Mouse (Mus musculus) naive thymus-derived CD4-positive, alpha-beta T cell, adult 2 months (primary cell): ENCODE data around the gene Sec16a.
"Not testable (repeated sequence)": the region's sequence is repeated elsewhere in the genome, so short reads cannot be mapped to it uniquely, and the experiment has no call there.

Experiments used
- DNase-seq: peaks from one replicate; pipeline ENCODE4 v3.0.0-alpha.2; 2011; ENCODE audit warnings: low read depth

Sec16a gene

DNA sequence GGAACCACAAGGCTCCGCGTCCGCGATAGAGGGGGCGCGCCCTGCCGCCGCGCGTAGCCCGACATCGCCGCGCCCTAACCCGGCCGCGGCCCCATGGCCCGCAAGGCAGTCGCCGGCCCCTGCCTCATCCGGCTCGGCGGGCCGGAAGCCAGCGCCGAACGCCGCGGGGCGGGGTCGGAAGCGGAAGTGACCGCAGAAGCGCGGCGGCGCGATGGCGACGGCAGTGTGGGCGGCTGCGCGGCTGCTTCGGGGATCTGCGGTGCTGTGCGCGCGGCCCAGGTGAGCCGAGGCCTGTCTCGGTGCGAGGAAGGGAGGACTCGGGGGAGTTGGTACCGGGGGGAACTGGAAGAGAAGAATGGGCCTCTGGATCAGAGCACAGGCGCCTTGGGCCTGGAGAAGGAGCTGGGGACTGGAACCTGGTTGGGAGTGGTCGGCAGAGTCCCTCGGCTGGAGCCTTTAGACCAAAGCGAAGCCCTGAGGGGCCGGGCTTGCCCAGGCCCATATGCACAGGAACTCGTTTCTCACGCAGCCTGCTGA, 55.8 kb downstream of the Sec16a start, which contains the start of the genes Entr1 and Pmpca:
Gene Entr1 (minus strand): TSS at position 163 of the 537 bp plus-strand sequence.
Gene Pmpca (plus strand): TSS at position 186 of the 537 bp plus-strand sequence.
- peak; percentile 90 for DNase-seq

DNA sequence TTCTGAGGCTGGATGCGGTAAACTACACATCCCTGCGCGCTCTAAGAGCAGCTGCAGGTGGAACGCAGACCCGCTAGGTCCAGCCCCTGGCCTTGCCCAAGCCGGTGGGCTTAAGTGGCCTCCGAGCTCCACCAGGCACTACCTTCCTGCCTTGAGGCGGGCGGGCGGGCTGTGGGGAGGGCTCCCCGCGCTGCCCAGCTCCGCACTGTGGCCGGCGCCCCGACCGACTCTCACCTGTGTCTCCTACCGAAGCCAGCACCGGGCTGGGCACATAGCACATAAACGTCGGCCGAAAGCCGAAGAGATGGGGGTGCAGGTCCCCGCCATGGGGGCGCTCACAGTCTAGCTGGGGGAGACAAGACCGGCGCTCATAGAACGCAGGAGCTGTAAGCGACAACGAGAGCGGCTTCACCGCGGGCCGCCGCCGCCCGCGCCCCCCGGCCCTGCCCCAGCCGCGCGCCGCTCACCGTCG, 56.3 kb downstream of the Sec16a start:
- DNase-seq, result no peak

DNA sequence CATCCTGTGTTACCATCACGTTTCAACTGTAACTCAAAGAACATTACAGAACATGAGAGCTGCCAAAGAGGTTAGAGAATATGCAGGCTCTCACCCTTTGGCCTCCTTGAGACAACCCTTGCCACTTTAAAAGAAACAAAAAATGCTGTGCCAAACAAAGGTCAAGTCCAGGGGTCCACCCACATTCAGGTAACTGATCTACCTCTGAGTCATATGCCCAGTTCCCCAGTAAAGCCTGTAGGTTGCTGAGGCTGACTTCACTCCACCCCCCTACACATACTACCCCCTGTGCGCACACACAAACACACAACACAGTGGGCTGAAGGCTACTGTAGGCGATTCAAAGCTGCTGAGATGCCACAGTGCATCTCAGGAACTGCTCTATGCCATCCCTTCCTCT, 57.3 kb downstream of the Sec16a start:
- DNase-seq, result no peak

DNA sequence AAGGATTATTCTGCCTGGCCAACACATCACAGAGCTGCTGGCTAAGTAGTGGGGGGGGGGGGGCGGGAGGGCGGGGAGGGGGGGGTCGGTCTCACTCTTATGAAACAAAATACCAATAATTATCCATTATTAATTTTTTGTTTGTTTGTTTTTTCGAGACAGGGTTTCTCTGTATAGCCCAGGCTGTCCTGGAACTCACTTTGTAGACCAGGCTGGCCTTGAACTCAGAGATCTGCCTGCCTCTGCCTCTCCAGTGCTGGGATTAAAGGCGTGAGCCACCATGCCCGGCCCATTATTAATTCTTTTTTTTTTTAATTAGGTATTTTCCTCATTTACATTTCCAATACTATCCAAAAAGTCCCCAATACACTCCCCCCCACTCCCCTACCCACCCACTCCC, 64.1 kb downstream of the Sec16a start:
- DNase-seq, result not testable (repeated sequence)

DNA sequence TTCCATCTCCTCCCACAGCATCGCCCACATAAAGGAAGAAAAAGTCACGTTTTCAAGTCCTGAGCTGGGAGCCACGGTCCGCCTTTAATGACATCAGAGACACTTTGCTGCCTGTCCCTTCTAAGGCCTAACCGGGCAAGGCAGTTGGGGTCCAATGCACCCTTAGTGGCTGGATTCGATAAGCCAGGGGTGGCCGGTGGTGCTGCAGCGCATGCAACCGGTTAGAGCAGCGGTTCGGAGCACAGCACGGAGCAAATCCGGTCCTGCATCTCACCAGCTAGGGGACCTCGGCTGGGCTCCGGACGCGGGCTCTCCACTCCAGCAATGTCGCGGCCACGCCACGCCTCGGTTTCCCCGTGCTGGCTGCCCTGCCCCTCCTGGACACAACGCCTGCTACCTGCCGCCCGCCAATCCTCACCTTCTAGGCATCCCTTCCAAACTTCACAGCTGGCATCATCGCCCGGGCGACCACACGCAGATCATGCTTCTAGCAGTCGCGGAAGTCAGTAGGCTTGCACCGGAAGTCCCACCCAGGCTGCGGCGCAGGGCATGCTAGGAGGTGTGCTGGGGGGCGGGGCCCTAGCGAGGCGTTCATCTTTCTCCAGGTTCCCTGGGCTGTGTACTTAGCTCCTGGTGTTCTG, 64.8 kb downstream of the Sec16a start, which contains the start of gene Snapc4:
Gene Snapc4 (minus strand): TSS at position 523 of the 641 bp plus-strand sequence.
- DNase-seq, result peak; percentile 87

DNA sequence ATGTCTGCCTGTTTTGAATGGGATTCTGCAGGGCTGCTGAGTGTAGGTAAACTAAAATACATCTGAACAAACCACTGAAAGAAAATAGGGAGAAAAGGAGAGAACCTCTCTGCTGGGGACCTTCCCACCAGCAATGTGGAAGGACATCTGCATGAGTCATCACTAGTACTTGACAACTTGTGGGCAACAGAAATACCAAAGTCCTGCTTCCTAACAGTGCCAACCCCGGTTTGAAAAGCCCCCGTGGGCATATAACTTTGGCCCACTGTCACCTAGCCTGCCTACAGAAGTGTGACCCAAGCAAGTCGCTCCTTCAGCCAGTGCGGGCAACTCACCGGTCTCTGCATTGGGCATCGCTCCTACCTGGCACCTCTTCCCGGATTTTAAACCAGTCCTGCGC, 72.6 kb downstream of the Sec16a start:
- no peak for DNase-seq

DNA sequence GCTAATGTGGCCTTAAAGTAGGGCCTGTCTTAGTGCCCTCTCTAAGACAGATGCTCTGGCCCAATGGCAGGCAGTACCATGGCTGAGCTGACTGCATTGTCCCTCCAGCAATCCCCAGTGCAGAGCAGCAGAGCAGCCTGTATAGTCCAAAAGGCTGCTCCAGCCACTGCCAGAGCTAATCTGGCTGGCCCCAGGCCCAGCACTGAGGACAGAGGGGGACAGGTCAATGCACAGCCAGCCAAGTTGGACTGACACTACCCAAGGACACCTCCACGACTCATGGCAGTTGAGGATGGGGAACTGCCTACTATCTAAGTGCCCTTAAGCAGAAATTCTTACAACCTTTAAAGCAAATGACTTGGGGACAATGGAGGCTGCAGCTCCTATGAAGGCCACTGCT, 76.4 kb downstream of the Sec16a start:
- no peak for DNase-seq

DNA sequence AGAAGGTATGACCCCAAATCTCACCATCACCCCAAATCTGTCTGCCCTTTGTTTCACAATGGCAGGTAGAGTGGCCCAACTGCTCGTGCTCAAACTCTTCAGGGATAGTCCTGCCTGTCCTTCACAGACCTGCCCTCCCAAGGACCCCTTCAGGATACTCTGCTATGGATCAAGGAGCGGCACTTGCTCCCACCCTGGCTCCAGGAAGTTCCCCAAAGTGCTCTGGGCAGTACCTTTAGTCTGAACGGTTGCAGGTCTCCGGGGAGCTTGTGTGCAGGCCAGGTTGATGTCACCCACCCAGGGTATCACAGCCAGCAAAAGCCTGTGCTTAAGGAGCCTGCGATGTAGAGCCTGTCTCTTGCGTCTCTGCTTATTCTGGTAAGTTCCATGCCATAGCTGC, 77.1 kb downstream of the Sec16a start:
- DNase-seq, result no peak

DNA sequence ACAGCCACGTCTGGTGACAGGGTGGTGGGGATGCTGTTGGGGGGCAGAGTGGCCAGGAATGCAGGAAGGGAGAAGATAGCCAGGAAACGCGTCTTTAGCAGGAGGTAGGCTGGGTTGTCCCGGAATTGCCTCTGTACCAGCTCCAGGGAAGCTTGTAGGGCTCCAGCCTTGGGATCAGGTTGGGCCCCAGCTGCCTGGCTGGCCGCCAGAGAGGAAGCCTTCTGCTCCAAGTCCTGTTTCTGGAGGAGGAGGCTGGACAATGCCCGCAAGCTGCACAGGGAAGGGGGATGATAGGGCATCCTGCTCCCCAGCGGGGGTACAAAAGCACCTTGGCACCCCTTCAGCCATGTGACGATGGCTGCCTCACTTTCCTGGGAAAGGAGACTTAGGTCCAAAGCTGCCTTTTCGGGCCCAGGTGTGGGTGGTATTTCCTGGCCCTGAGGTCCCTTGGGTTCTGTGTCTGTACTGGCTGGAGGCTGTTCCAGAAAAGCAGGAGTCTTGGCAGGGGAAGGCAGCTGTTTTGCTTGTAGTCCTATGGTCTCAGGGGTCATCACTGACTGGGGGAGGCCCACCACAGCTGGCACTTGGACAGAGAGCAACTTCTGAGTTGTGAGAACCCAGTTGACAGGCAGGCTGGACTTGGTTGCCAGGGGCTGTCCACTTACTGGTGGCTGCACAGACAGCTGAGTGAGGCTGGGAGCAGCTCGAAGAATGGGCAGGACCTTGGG, 80.1 kb downstream of the Sec16a start:
- DNase-seq, result no peak

DNA sequence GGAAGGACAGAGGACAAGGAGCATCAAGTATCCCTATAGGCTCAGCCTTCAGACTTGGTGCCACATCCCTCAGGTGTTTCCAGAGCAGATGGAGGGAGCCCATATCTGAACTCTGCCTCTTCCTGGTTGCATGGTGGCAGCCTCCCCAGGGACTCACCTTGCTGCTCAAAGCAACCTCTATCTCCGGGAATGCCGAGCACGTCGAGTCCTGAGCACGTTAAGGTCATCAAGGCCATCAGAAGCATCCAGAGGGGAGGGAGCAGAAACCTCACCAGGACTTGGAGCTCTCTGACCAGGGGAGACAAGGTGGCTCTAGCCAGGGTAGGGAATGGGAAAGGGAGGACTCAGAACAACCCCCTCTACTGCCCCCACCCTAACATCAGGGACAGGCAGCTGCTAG, 81.5 kb downstream of the Sec16a start:
- DNase-seq, result no peak

DNA sequence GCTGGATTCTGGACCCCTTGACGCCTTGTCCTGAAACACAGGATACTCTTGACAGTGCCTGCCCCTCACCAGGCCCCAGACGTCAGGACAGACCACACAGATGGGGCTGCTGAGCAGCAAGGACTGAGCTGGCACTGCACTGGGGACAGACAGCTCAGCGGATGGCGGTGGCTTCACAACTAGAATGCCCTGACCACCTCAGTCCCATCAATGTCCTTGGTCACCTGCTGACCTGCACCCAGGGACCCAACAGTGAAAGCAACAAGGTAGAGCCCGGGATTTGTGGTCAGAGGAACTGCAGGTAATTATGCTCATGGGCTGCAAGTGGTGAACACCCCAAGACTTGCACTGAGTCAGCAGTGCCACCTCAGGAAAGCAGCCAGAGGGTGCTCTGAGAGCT, 82.0 kb downstream of the Sec16a start:
- no peak for DNase-seq

DNA sequence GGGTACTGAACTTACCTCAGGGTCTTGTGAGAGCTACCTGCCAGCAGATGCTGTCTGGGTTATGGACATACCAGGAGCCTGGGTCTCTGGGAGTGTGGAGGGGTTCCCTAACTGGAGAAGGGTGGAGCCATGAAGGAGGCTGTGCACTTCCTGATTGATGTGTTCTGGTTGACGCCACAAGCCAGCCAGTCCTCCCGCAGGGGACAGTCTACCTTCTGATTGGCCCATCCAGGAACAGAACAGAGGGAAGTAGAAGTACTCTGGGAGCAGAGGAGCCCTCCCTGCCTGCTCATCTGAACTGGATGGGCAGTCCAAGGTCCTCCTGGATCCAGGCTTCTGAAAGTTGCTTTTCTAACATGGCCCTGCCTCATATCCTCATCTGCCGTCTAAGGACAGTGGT, 84.2 kb downstream of the Sec16a start, which contains the start of gene Card9:
Gene Card9 (minus strand): TSS at position 147 of the 400 bp plus-strand sequence.
- DNase-seq, result no peak

DNA sequence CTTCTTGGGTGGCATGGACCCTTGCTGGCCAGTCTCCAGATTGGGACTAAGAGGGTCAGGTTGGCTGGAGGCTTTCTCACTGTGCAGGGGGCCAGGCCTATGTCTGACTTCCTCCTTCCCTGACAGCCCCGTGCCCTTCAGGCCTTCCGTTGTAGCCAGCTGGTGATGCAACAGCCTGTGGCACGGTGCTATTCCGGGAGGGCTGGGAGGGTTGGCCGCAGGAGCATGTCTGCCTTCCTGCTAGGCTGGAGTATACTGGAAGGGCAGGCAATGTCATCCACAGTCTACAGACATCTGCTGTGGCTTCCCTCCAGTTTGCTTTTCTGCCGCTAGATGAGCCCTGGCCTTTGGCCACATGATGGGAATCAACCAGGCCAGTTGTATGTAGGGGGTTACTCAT, 85.0 kb downstream of the Sec16a start:
- DNase-seq, result no peak
